Mouse (Mus musculus) lung, embryonic 16.5 days (tissue): ENCODE data around the gene Cenpm. TPM values are rescaled to one million over a fixed set of nuclear protein-coding genes. Genes with fewer than 3 reads are reported as not detected.

ENCODE experiments used
- ATAC-seq: fragments of 200-750 bp; cut with Nextera tagmentation; 2 replicates; pipeline ENCODE4 v1.8.0; 2017; ENCODE audit warnings: low read depth, mild to moderate bottlenecking, moderate library complexity
- H3K27ac ChIP-seq: fragments of 300-500 bp; sonication (generic); 2 replicates; pipeline ENCODE4 v1.5.1; 2014; ENCODE audit warnings: mild to moderate bottlenecking, control low read depth, low read length
- H3K27me3 ChIP-seq: fragments of 300-500 bp; sonication (generic); 2 replicates; pipeline ENCODE4 v1.6.1; 2014; ENCODE audit warnings: low read depth, low read length, mixed read lengths; ENCODE audit not compliant: control insufficient read depth, insufficient read depth
- H3K36me3 ChIP-seq: fragments of 300-500 bp; sonication (generic); 2 replicates; pipeline ENCODE4 v1.6.1; 2014; ENCODE audit warnings: low read length; ENCODE audit not compliant: control insufficient read depth, insufficient read depth
- H3K4me1 ChIP-seq: fragments of 300-500 bp; sonication (generic); replicated peaks from 2 replicates; pipeline ENCODE4 v1.6.1; 2014; ENCODE audit warnings: low read length, mixed read lengths; ENCODE audit not compliant: control insufficient read depth, insufficient read depth
- H3K4me2 ChIP-seq: fragments of 300-500 bp; sonication (generic); 2 replicates; pipeline ENCODE4 v1.6.1; 2014; ENCODE audit warnings: low read depth, low read length, control low read depth
- H3K4me3 ChIP-seq: fragments of 300-500 bp; sonication (generic); 2 replicates; pipeline ENCODE4 v1.5.1; 2014; ENCODE audit warnings: mild to moderate bottlenecking, low read length, control low read depth
- H3K9ac ChIP-seq: fragments of 300-500 bp; sonication (generic); 2 replicates; pipeline ENCODE4 v1.6.1; 2014; ENCODE audit warnings: low read length, control low read depth
- H3K9me3 ChIP-seq: fragments of 300-500 bp; sonication (generic); 2 replicates; pipeline ENCODE4 v1.6.1; 2016; ENCODE audit warnings: low read length; ENCODE audit not compliant: control insufficient read depth
- WGBS: fragments of 180-500 bp; shearing (Covaris S2); extraction: QIAGEN DNeasy Blood & Tissue Kit; methylation state at CpG from one replicate; pipeline ENCODE4 v1.1.7; 2014; 5-methylcytosine and 5-hydroxymethylcytosine counted together
- polyA plus RNA-seq: library from polyadenylated mRNA; unstranded; fragments of >200 nt; fragmentation: Nextera tagmentation; extraction: Ambion mirVana; gene quantifications from 2 replicates; pipeline ENCODE4 v1.2.1, GENCODE M21; 2015

The Cenpm gene
- polyA plus RNA-seq, 1 experiment from 2014 or later: 65.1 TPM

DNA sequence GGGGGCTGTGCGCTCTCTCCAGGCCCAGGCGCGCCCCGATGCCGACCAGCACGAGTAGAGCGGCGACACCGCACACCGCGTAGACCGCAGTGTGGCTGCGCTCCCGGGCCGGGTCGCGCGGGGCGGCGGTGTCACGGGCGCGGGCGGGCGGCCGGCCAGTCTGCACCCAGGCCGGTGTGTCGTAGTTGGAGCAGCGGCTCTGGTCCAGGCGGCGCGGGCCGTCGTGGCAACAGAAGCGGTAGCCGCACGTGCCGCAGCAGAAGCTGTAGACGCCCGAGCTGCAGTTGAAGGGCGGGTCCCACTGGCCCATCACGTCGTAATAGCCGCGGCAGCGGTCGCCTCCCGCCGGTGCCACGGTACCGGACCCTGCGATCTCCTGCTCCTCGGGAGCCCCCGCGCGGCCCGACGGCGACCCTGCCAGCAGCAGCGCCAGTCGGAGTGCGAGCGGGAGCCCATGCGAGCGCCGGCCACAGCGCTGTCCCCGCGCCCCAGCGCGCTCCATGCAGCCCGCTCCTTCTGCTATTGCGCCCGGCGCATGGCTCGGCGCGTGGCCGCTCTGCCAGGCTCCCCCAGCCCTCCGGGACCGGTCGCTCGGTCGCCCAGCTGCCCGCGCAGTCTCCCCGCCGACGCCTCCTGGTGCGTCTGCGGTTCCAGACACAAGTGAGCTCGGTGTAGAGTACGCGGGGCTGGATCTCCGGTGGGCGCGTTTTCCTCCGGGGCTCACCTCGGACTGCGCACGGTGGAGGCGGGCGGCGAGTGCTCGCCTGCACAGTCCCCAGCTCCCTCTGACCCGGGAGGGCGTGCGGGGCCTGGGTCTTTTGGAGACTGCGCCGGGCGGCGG is 32.4 kb downstream of the Cenpm start:
- WGBS: 1% methylated on average over 97 of the region's 112 CpGs
- Histone ChIP-seq H3K36me3 (no peaks in the 10 kb centered on the region), H3K4me2 (peak overlapping the region; percentile 62), H3K4me1 (peaks cover 13% of the 10 kb centered on the region), H3K4me3 (peak overlapping the region; percentile 42), H3K9me3 (no peaks in the 10 kb centered on the region), H3K9ac (peak overlapping the region; percentile 6; the same call in 1 of the 2 replicates), H3K27ac (no peak overlapping the region), H3K27me3 (peaks cover 90% of the 10 kb centered on the region)
- peak; percentile 64 for ATAC-seq

DNA sequence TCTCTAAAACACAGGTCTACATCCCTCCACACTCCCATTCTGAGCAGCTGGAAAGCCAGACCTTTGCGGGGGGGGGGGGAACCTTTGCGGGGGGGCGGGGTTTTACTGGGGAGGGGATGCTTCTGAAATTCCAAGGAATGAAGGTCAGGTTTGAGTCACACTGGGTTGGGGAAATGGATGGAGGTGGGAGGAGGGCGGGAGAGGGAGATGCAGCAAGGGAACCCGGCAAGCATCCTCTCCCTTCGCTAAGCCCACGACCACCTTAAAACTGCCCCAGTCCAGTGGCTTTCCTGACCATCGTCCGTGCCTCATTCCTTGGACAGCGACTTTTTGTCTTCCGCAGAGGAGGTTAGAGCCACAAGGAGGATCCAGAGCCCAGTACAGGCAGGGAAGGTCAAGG is 33.3 kb downstream of the Cenpm start:
- Histone ChIP-seq H3K4me3 (peak overlapping the region; percentile 42), H3K9ac (no peak overlapping the region), H3K9me3 (no peaks in the 10 kb centered on the region), H3K27ac (no peak overlapping the region), H3K27me3 (peaks cover 91% of the 10 kb centered on the region), H3K4me1 (peaks cover 15% of the 10 kb centered on the region), H3K36me3 (no peaks in the 10 kb centered on the region), H3K4me2 (peak overlapping the region; percentile 62; the same call in 1 of the 2 replicates)
- ATAC-seq: no peak
- WGBS: 6% methylated on average over 11 of the region's 11 CpGs

DNA sequence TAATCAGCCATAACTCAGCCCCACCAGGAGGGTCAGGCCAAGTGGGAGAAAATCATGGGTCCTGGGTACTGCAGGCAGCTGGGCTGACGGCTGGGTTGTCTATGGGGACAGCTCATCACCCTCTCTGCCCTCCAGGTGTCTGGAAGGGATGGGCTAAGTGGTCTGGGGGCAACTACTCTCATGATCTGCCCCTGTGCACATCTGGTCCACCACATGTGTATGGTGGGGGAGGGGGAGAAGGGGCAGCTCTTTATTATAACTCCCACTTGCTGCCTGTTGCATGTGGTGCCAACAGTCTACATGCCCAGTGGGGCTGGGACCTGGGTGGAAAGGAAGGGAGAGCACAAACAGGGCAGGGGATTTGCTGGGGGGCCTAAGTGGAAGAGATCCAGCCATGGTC is 33.7 kb downstream of the Cenpm start:
- Histone ChIP-seq H3K27ac (no peak overlapping the region), H3K27me3 (peaks cover 90% of the 10 kb centered on the region), H3K4me3 (no peak overlapping the region), H3K4me2 (no peak overlapping the region), H3K9me3 (no peaks in the 10 kb centered on the region), H3K9ac (no peak overlapping the region), H3K4me1 (peaks cover 15% of the 10 kb centered on the region), H3K36me3 (no peaks in the 10 kb centered on the region)
- no peak for ATAC-seq
- 40% methylated on average over 1 of the region's 1 CpGs for WGBS

DNA sequence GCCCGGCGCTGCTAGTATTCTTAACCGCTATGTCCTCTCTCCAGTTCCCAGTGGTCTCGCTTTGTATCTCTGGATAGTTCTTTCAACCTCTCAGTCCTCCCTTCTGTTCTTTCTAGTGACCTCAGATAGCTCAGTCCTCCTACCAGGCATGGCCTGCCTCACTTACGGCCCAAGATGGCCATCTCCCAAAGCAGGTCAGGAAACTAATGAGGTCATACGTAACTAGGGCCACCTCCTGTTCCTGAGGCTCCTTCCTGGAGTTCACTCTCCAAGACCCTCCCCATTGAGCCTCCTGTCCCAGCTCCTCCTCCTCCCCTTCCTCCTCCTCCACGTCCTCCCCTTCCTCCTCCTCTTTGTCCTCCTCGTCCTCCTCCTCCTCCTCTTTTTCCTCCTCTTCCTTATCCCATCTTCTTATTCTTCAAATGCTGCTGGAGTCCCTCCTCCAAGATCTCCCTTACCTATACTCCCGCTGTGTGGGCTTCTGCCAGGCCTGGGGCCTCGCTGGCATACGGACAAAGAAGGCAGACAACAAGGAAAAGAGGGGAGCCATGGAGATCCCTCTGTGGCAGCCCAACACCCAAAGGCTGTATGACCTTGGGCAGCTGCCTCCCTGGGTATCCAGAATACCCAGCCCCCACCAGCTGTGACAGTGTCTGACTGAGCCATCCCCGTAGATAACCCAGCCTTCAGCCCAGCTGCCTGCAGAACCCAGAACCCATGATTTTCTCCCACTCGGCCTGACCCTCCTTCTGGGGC is 35.1 kb downstream of the Cenpm start:
- H3K9me3 ChIP-seq: no peaks in the 10 kb centered on the region
- peaks cover 79% of the 10 kb centered on the region for H3K27me3 ChIP-seq
- no peak overlapping the region for H3K9ac ChIP-seq
- 81% methylated on average over 13 of the region's 13 CpGs for WGBS
- H3K36me3 ChIP-seq: no peaks in the 10 kb centered on the region
- no peak overlapping the region for H3K4me3 ChIP-seq
- no peak overlapping the region for H3K27ac ChIP-seq
- no peak for ATAC-seq
- H3K4me1 ChIP-seq: peaks cover 15% of the 10 kb centered on the region
- no peak overlapping the region for H3K4me2 ChIP-seq

DNA sequence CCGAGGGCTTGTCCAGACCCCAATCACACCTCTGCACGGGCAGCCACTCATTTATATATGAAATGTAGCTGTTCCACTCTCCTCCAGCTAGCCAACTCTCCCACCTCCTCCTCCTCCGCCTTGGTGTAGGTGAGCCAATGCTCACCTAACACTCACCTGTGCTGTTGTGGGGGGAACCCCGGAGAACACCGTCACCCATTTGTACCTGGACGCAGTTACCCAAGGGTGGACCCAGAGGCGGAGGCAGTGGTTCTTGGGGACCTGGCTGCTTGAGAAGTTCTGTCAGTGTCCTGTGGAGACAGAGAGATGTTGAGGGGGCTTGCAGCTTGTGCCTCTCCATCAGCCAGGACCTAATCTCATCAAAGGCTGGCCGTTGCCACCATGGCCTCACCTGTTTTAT is 36.2 kb downstream of the Cenpm start:
- peaks cover 72% of the 10 kb centered on the region for H3K27me3 ChIP-seq
- H3K27ac ChIP-seq: no peak overlapping the region
- no peaks in the 10 kb centered on the region for H3K9me3 ChIP-seq
- peaks cover 15% of the 10 kb centered on the region for H3K4me1 ChIP-seq
- ATAC-seq: no peak
- WGBS: 76% methylated on average over 8 of the region's 8 CpGs
- no peak overlapping the region for H3K4me3 ChIP-seq
- H3K4me2 ChIP-seq: no peak overlapping the region
- no peak overlapping the region for H3K9ac ChIP-seq
- H3K36me3 ChIP-seq: peaks cover 6% of the 10 kb centered on the region; the same call in 1 of the 2 replicates

DNA sequence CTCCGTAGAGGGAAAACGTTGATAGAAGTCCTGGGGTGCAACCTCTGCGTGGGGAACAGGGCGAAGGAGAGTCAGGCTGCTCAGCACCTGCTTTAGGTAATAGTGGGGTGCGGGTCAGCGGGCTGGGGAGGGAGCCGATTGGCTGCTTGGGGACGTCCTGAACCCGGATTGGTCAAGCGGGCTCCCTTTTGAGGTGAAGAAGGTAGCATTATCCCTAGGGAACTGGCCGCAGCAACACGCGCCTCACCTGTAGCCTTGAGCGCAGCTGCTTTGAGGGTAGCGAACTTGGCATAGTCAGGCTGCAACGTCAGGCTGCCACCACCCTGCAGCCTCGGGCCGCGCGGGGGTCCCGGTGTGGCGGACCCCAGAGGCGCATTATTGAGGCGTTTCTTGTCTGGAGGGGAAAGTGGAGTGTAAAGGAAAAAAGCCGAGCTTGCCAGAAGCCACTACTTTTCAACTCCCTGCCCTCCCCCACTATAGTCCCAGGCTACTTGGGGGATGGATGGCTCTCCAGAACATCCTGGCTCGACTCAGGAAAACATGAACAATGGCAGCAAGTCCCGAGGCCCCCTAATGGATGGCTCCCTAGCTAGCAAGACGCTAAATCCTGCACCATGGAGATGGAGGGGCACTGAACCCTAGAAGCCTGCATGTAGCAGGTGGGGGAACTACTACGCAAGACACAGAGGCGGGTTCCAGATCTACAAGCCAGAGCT is 36.9 kb downstream of the Cenpm start:
- Histone ChIP-seq H3K9me3 (no peaks in the 10 kb centered on the region), H3K27me3 (peaks cover 66% of the 10 kb centered on the region), H3K4me3 (no peak overlapping the region), H3K27ac (no peak overlapping the region), H3K4me1 (peaks cover 15% of the 10 kb centered on the region), H3K9ac (no peak overlapping the region), H3K4me2 (no peak overlapping the region), H3K36me3 (peaks cover 10% of the 10 kb centered on the region)
- no peak for ATAC-seq
- WGBS: 19% methylated on average over 30 of the region's 30 CpGs

DNA sequence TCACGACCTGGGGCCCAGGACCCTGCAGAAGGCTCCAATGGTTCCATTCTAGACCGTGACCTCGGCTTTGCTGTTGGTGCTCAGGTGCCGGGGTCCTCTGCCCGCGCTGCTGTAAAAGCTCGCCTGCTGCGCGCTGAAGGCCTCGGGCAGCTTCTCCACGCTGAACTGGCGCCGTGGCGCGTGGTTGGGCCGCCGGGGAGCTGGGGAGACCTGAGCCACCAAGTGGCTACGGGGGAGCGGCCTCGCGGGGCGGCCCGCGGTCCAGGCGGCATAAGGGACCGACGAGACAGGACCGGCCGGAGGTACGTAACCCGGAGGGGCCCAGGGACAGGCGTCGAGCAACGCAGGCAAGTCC is 37.5 kb downstream of the Cenpm start:
- Histone ChIP-seq H3K9ac (no peak overlapping the region), H3K4me2 (no peak overlapping the region), H3K4me3 (no peak overlapping the region), H3K9me3 (no peaks in the 10 kb centered on the region), H3K4me1 (peaks cover 11% of the 10 kb centered on the region), H3K36me3 (peaks cover 13% of the 10 kb centered on the region), H3K27me3 (peaks cover 60% of the 10 kb centered on the region), H3K27ac (no peak overlapping the region)
- WGBS: 15% methylated on average over 31 of the region's 34 CpGs
- ATAC-seq: no peak

DNA sequence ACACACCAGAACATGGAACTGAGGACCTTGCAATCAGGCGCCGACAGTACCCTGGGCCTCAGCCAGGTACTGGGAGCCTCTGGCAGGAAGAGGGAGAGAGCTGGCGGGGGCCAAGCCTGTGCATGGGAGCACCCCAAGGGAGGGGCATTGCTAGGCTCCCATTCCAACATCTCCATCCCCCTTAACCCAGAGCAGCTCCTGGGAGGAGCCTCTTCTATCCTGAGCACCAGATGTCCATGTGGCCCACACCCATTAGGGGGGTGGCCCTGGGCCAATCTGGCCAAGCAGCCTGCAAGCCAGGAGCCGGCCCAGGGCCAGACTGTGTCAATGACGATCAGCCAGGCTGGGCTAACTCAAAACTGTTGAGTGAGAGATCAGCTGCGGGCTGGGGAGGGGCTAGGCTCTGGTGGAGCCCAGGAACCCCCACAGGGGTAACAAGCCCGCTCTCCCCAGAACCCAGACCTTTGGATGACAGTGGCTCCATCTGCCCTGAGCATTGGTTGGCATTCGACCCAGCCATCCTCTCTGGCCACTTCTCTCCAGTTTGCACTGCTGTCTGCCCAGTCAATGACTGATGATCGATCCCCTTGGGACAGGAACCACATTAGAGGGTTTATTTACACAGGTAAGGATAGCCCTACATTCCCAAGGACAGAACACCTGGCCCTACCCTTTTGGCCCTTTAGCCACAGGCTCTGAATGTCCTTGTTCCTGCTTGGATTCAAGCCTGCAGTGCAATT is 38.0 kb downstream of the Cenpm start:
- ATAC-seq: peak; percentile 83
- H3K9me3 ChIP-seq: no peaks in the 10 kb centered on the region
- no peak overlapping the region for H3K4me3 ChIP-seq
- no peak overlapping the region for H3K27ac ChIP-seq
- peaks cover 6% of the 10 kb centered on the region for H3K4me1 ChIP-seq
- 46% methylated on average over 9 of the region's 9 CpGs for WGBS
- peaks cover 54% of the 10 kb centered on the region for H3K27me3 ChIP-seq
- peaks cover 13% of the 10 kb centered on the region for H3K36me3 ChIP-seq
- H3K4me2 ChIP-seq: no peak overlapping the region
- no peak overlapping the region for H3K9ac ChIP-seq
